Mouse (Mus musculus): ENCODE data around the gene Igsf8.

Gene Igsf8

DNA sequence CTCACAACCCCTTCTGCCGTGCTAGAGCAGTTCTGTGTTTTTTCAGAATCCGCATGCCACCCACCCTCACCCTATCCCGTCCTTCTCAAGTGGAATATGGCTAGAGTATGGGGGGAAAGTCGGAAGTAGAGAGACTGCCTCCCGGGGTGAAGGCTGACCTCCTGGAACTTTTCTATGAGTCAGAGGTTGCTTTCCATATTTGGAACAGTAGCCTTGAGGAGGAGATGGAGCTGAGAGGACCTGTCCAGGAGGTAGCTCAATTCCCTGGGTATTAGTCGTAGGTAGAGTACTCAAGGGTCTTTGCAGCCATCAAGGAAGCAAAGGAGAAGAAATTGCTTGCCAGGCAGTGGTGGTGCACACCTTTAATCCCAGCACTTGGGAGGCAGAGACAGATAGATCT lies 90.6 kb downstream of the Igsf8 start:
- DNase-seq, result no peak

DNA sequence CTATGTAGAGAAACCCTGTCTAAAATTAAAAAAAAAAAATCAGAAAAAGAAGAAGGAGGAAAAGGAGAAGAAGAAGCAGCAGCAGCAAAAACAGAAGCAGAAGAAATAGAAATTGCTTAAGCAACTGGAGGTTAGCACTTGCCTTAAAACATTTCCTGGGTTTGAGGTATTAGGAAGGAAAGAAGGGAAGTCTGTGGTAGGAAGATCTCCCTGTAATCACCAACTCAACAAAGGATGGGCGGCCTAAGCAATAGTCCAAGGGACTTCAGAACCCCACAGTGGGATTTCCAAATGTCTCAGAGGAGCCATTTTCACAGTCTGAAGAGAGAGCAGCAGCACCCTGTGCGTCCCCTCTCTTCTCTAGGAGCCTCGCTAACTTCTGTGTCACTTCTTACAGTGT lies 91.0 kb downstream of the Igsf8 start:
- no peak for DNase-seq

DNA sequence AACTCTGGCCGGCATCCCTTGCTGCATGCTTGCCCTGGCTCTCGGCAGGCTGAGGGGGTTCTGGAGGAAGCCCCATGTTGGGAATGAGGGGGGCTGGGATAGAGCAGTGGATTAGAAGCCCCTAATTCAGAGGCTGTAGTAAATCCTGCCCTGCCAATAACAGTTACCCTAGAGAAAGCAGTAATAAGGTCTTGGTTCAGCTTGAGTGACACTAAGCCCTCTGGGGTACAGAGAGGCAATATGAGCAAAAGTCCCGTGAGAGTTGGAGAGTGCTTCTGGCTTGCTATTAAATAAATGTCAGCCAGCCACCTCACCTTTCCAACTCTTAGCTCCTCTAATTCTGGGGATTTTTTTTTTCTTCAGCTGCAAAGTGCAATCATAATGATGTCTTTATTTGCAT lies 93.9 kb downstream of the Igsf8 start:
- DNase-seq, result peak; percentile 37

DNA sequence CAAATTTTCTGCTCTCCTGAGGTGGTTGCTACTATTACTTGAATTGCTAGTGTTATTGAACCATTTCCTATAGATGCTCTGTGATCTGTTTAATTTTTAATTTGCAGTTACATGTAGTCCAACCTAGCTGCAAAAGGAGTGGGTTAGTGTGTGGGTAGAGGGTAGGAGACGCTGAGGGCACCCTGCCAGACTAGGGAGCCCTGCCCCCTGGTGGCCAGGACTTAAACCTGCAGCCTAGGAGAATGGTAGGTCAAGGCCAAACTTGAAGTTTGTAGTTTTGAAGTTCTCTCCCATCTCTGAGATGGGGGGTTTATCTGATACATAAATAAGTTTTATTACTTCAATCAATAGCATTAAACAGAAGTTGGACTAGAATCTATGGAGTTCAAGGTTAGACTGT lies 96.1 kb downstream of the Igsf8 start:
- peak; percentile 67 for DNase-seq

DNA sequence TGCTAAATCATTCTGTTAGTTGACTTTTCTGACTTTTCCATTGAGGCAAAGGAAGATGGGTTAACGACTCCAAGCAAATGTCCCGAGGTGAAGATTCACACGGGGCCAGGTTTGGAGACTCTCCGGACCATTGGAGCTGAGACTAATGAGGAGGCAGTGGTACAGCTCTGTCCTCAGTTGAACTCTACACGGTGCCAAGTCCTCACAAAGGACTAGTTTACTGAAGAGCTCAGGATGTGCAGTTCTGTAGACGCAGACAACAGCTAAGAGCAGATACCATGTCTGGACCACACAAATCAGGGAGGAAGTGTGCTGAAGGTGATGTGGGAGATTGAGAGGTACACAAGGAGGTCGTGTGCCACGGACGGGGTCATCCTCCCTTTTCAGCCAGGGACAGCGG lies 96.9 kb downstream of the Igsf8 start:
- DNase-seq, result no peak

DNA sequence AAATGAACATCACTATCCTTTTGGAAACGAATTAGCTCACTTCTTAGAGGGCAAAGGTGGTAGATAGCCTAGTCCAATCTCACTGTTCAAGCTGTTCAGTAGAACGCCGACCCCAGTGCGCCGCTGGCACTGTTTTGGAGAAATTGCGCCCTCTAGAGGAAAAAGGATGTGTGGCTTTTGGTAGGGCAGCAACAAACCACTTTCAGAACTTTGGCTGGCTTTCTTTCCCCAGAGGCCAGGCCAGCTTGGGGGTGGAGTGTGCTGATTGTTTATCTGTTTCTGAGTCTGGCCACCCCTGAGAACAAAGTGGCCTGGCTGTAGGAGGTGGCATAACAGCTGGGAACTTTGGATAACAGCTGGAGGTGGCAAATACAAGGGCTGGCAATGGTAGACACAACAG lies 103.2 kb downstream of the Igsf8 start:
- DNase-seq, result peak; percentile 81

DNA sequence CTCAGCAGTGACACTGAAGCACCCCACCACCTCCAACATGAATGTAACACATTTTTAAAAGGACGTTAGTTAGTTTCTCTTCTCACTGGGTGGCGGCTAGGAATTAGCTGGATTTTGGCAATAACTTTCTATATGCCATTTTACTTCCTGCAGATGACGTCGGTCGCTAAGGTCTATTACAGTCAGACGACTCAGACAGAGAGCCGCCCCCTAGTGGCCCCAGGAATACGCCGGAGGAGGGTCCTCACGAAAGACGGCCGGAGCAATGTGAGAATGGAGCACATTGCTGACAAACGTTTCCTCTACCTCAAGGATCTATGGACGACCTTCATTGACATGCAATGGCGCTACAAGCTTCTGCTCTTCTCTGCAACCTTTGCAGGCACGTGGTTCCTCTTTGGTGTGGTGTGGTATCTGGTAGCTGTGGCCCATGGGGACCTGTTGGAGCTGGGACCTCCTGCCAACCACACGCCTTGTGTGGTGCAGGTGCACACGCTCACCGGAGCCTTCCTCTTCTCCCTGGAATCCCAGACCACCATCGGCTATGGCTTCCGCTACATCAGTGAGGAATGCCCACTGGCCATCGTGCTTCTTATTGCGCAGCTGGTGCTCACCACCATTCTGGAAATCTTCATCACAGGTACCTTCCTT lies 107.5 kb downstream of the Igsf8 start:
- DNase-seq, result peak; percentile 71

Measured in retina, postnatal 1 day (tissue).